ENCODE assay signal across 9 mouse cellular contexts in genomic region chr1:153747861-153748530, GRCm38 (mm10). TPM values are rescaled to one million over a fixed set of nuclear protein-coding genes. Genes with fewer than 3 reads are reported as not detected.
DNase-seq lines count a peak whose midpoint lies in the region; ATAC-seq and TF ChIP-seq lines count a peak whose summit lies in the region.
"Had no signal": no experiment of that assay in that cellular context is flagged by ENCODE, and none has a peak within 500 bp of the region (broad histone marks: within the 10 kb centered on the region; RNA-seq: fewer than 3 reads in every experiment).

No protein-coding gene starts in this region.

- TF ChIP-seq RAD21 in MEL (IDR thresholded peaks at IDR 0.05; ENCODE audit: low read depth, low read length) = no peak

- H3K27ac ChIP-seq in kidney, postnatal 0 days = peak overlapping the region; percentile 25; the same call in 1 of the 2 replicates
- H3K27ac ChIP-seq in MEL (ENCODE audit: control insufficient read depth, low read depth, low read length) = no peak overlapping the region
- no peak overlapping the region for H3K27ac ChIP-seq in limb, embryonic 12.5 days

- no peak for TF ChIP-seq POLR2A in MEL (IDR thresholded peaks at IDR 0.05; ENCODE audit: control insufficient read depth in 1 of 2, insufficient read depth in 1 of 2, low read depth in 1 of 2, low read length in 2 of 2, poor library complexity in 1 of 2)

- TF ChIP-seq EP300 in MEL (IDR thresholded peaks at IDR 0.05; ENCODE audit: low read depth in 1 of 2, low read length in 2 of 2) = no peak

- no peaks in the 10 kb centered on the region for H3K27me3 ChIP-seq in kidney, postnatal 0 days (ENCODE audit: insufficient read depth, low read length)
- H3K27me3 ChIP-seq in MEL (ENCODE audit: control insufficient read depth in 1 of 2, insufficient read depth in 2 of 2, low read length in 2 of 2) = no peaks in the 10 kb centered on the region
- H3K27me3 ChIP-seq in limb, embryonic 12.5 days = 0 out of 2 replicates have a peak, but pooled peaks cover 4% of the 10 kb centered on the region

- no peak for ATAC-seq in kidney, postnatal 0 days (replicated peaks; ENCODE audit: low FRiP score, low read depth)
- ATAC-seq in granulocyte monocyte progenitor cell, adult 5-6 weeks (replicated peaks; ENCODE audit: poor library complexity, severe bottlenecking) = 0 out of 2 replicates have a peak, but pooled peaks have one; percentile 2
- no peak for ATAC-seq in limb, embryonic 12.5 days (ENCODE audit: insufficient number of reproducible peaks, insufficient read depth, low FRiP score, low TSS enrichment, low read depth)

- no peaks in the 10 kb centered on the region; the same call in 1 of the 2 replicates for H3K79me2 ChIP-seq in MEL (ENCODE audit: control insufficient read depth, insufficient read depth, low read length, poor library complexity)

- H3K9ac ChIP-seq in kidney, postnatal 0 days (ENCODE audit: low read depth, low read length) = no peak overlapping the region
- no peak overlapping the region for H3K9ac ChIP-seq in MEL (ENCODE audit: control insufficient read depth, low read depth, low read length, poor library complexity, severe bottlenecking)
- H3K9ac ChIP-seq in limb, embryonic 12.5 days (replicated peaks) = no peak overlapping the region

- WGBS in kidney, postnatal 0 days = 57% methylated on average over 12 of the region's 12 CpGs
- 75% methylated on average over 12 of the region's 12 CpGs for WGBS in limb, embryonic 12.5 days

- H3K4me2 ChIP-seq in kidney, postnatal 0 days (ENCODE audit: low read length) = peak overlapping the region; percentile 63
- peak overlapping the region; percentile 57 for H3K4me2 ChIP-seq in limb, embryonic 12.5 days

- H3K9me3 ChIP-seq in kidney, postnatal 0 days (replicated peaks; ENCODE audit: low read length) = no peaks in the 10 kb centered on the region
- H3K9me3 ChIP-seq in MEL (replicated peaks; ENCODE audit: insufficient read depth, low read length) = no peaks in the 10 kb centered on the region
- no peaks in the 10 kb centered on the region for H3K9me3 ChIP-seq in limb, embryonic 12.5 days

- H3K4me3 ChIP-seq in kidney, postnatal 0 days (replicated peaks; ENCODE audit: low read depth, low read length) = no peak overlapping the region
- no peak overlapping the region for H3K4me3 ChIP-seq in MEL (ENCODE audit: control insufficient read depth in 1 of 2, insufficient read depth in 1 of 2, low read depth in 2 of 2, low read length in 2 of 2)
- no peak overlapping the region for H3K4me3 ChIP-seq in limb, embryonic 12.5 days (replicated peaks)

- TF ChIP-seq CTCF in kidney, postnatal 0 days (IDR thresholded peaks at IDR 0.05; ENCODE audit: low read depth) = no peak
- no peak for TF ChIP-seq CTCF in MEL (IDR thresholded peaks at IDR 0.05 in 2 of 3, conservative IDR thresholded peaks at IDR 0.05 in 1 of 3; ENCODE audit: control insufficient read depth in 1 of 3, insufficient read depth in 1 of 3, low read depth in 2 of 3, low read length in 3 of 3, poor library complexity in 1 of 3, severe bottlenecking in 1 of 3)

- peaks cover 12% of the 10 kb centered on the region; the same call in 1 of the 2 replicates for H3K4me1 ChIP-seq in kidney, postnatal 0 days (replicated peaks; ENCODE audit: insufficient read depth, low read length)
- peaks cover 0 to 17% of the 10 kb centered on the region in 2 experiments; a peak in 2 of 4 replicates for H3K4me1 ChIP-seq in MEL (ENCODE audit: control insufficient read depth in 1 of 2, insufficient read depth in 2 of 2, low read length in 2 of 2)
- peaks cover 25% of the 10 kb centered on the region for H3K4me1 ChIP-seq in limb, embryonic 12.5 days (replicated peaks)

- no peaks in the 10 kb centered on the region for H3K36me3 ChIP-seq in kidney, postnatal 0 days (ENCODE audit: insufficient read depth, low read length)
- peaks cover 0 to 7% of the 10 kb centered on the region in 2 experiments; a peak in 1 of 4 replicates for H3K36me3 ChIP-seq in MEL (ENCODE audit: control insufficient read depth in 1 of 2, insufficient read depth in 2 of 2, low read length in 2 of 2)
- H3K36me3 ChIP-seq in limb, embryonic 12.5 days = 0 out of 2 replicates have a peak, but pooled peaks cover 3% of the 10 kb centered on the region

- peak; percentile 58 for DNase-seq in kidney, postnatal 0 days (ENCODE audit: low spot score)
- DNase-seq in kidney, postnatal 4 days = no peak
- peak; percentile 9 for DNase-seq in MEL (ENCODE audit: low read depth, low spot score)
- DNase-seq in right cerebral cortex, adult 18-20 months = no peak
- no peak for DNase-seq in testis, postnatal 10 days (ENCODE audit: low spot score)
- DNase-seq in left cerebral cortex, postnatal 14 days (ENCODE audit: low spot score in 2 of 2) = no peak

- intact Hi-C loops in left cerebral cortex, postnatal 14 days (cut with DNase I) = loop anchor here (5.0 kb wide), 2 partner anchors 59 to 434 kb away; no protein-coding TSS in a partner anchor

TF ChIP-seq in MEL, 35 proteins besides CTCF, POLR2A, EP300 and RAD21:
- TF ChIP-seq MAZ (IDR thresholded peaks at IDR 0.05; ENCODE audit: low read depth, low read length) (no peak), POLR2AphosphoS5 (IDR thresholded peaks at IDR 0.05; ENCODE audit: borderline replicate concordance, low read depth, low read length) (no peak), GABPA (IDR thresholded peaks at IDR 0.05; ENCODE audit: low read depth, low read length) (no peak), MYC (IDR thresholded peaks at IDR 0.05; ENCODE audit: low read depth, low read length) (no peak)

RNA-seq across cellular contexts. Expression of gene Rnasel, which starts 1.2 kb away (rescaled TPM):
- polyA plus RNA-seq in kidney, postnatal 0 days (2015; fragmentation: Nextera tagmentation; extraction: Ambion mirVana) = 10.8 TPM in 2 replicates
- 5.2 TPM in 2 replicates for total RNA-seq in MEL (2012; rRNA removed)
- 1 to 10 TPM in 1 of 2 experiments, not detected in 1; 8.1 TPM for polyA plus RNA-seq in MEL (2012; ENCODE audit: insufficient read depth in 1 of 2, insufficient read length in 2 of 2, low read depth in 1 of 2, low replicate concordance in 2 of 2, missing spikeins in 1 of 2)
- total RNA-seq in granulocyte monocyte progenitor cell, adult 5-6 weeks (2014; fragmentation: Nextera tagmentation) = 35.9 and 55.9 TPM in 2 replicates
- 52.3 and 72.8 TPM in 2 replicates for total RNA-seq in granulocyte monocyte progenitor cell, adult 5-6 weeks (2017)
- polyA plus RNA-seq in limb, embryonic 12.5 days (2016; fragmentation: Nextera tagmentation; extraction: Ambion mirVana) = 10.5 and 11.4 TPM in 2 replicates
- 1 to 10 TPM; 7.6 to 8.3 TPM for total RNA-seq in left cerebral cortex, postnatal 14 days (2021)
- total RNA-seq: ES-E14 had no signal

RNA-seq across cellular contexts. Expression of gene Rgs16, which starts 7.8 kb away (rescaled TPM):
- 4.0 and 5.4 TPM in 2 replicates for polyA plus RNA-seq in kidney, postnatal 0 days (2015; fragmentation: Nextera tagmentation; extraction: Ambion mirVana)
- not detected in 2 replicates for total RNA-seq in MEL (2012; rRNA removed)
- not detected for polyA plus RNA-seq in MEL (2012; ENCODE audit: insufficient read depth in 1 of 2, insufficient read length in 2 of 2, low read depth in 1 of 2, low replicate concordance in 2 of 2, missing spikeins in 1 of 2)
- total RNA-seq in granulocyte monocyte progenitor cell, adult 5-6 weeks (2014; fragmentation: Nextera tagmentation) = not detected in 2 replicates
- 0.17 TPM in 1 of 2 replicates, not detected in the other for total RNA-seq in granulocyte monocyte progenitor cell, adult 5-6 weeks (2017)
- polyA plus RNA-seq in limb, embryonic 12.5 days (2016; fragmentation: Nextera tagmentation; extraction: Ambion mirVana) = 16.8 and 18.7 TPM in 2 replicates
- 1 to 10 TPM; 6.6 to 6.8 TPM for total RNA-seq in left cerebral cortex, postnatal 14 days (2021)

Comparison
In these comparisons a context has a peak if more than half of its experiments do, and no peak if none do; other contexts are left out.
1. DNase-seq: peak in kidney, postnatal 0 days (single experiment) and MEL (single experiment); none in kidney, postnatal 4 days (0 of 2), right cerebral cortex, adult 18-20 months (single experiment), testis, postnatal 10 days (single experiment) and left cerebral cortex, postnatal 14 days (0 of 2).